Mouse (Mus musculus) bone marrow macrophage, adult 2 months (primary cell): Measurements from ENCODE around the gene Ramp2. TPM values are rescaled to one million over a fixed set of nuclear protein-coding genes. Genes with fewer than 3 reads are reported as not detected.

Experiments used
- H3K27ac ChIP-seq: 2 replicates; pipeline ENCODE4 v1.5.1; 2012; ENCODE audit warnings: low read depth, low read length; ENCODE audit not compliant: insufficient read depth
- H3K4me1 ChIP-seq: 2 replicates; pipeline ENCODE4 v1.6.1; 2012; ENCODE audit warnings: low read length; ENCODE audit not compliant: control insufficient read depth, insufficient read depth
- H3K4me3 ChIP-seq: 2 replicates; pipeline ENCODE4 v1.5.1; 2012; ENCODE audit warnings: mild to moderate bottlenecking, low read length, moderate library complexity; ENCODE audit not compliant: insufficient read depth
- CTCF ChIP-seq: IDR thresholded peaks from 2 replicates; pipeline ENCODE4 v1.5.1; 2012; ENCODE audit warnings: low read depth, mild to moderate bottlenecking, low read length, moderate library complexity
- POLR2A ChIP-seq: IDR thresholded peaks from 2 replicates; pipeline ENCODE4 v1.6.1; 2012; ENCODE audit warnings: mild to moderate bottlenecking, low read depth, low read length, borderline replicate concordance
- polyA plus RNA-seq: library from polyadenylated mRNA; stranded (reverse); fragments of >200 nt; gene quantifications from 2 replicates; pipeline ENCODE4 v1.2.4, GENCODE M21; 2012; ENCODE audit not compliant: missing spikeins, insufficient read depth, insufficient read length

Gene Ramp2
- polyA plus RNA-seq, 1 experiment = not detected

GRCm38 (mm10) chr11:101263989-101264280 lies 18.1 kb downstream of the Ramp2 start:
- no peaks in the 10 kb centered on the region for H3K4me1 ChIP-seq
- no peak overlapping the region for H3K27ac ChIP-seq
- TF ChIP-seq CTCF = no peak
- no peak for TF ChIP-seq POLR2A
- no peak overlapping the region for H3K4me3 ChIP-seq

- peak overlapping the region; percentile 14 for H3K4me3 ChIP-seq
- H3K4me1 ChIP-seq = no peaks in the 10 kb centered on the region
- no peak overlapping the region for H3K27ac ChIP-seq
- TF ChIP-seq CTCF (no peak), POLR2A (no peak)
Measured at GRCm38 (mm10) chr11:101264954-101265471, 19.2 kb downstream of the Ramp2 start.

GRCm38 (mm10) chr11:101265906-101266305 lies 20.1 kb downstream of the Ramp2 start:
- Histone ChIP-seq H3K27ac (no peak overlapping the region), H3K4me1 (no peaks in the 10 kb centered on the region), H3K4me3 (no peak overlapping the region)
- TF ChIP-seq POLR2A (no peak), CTCF (no peak)

- Histone ChIP-seq H3K4me1 (no peaks in the 10 kb centered on the region), H3K4me3 (no peak overlapping the region), H3K27ac (no peak overlapping the region)
- no peak for TF ChIP-seq CTCF
- TF ChIP-seq POLR2A = no peak
Measured at GRCm38 (mm10) chr11:101269577-101270116, 23.8 kb downstream of the Ramp2 start.

- H3K27ac ChIP-seq = no peak overlapping the region
- no peak for TF ChIP-seq CTCF
- TF ChIP-seq POLR2A = no peak
- H3K4me3 ChIP-seq = no peak overlapping the region
- peaks cover 9% of the 10 kb centered on the region for H3K4me1 ChIP-seq
Measured at GRCm38 (mm10) chr11:101272446-101272845, 26.6 kb downstream of the Ramp2 start.

GRCm38 (mm10) chr11:101275309-101275708 lies 29.5 kb downstream of the Ramp2 start:
- Histone ChIP-seq H3K27ac (no peak overlapping the region), H3K4me1 (peaks cover 18% of the 10 kb centered on the region), H3K4me3 (no peak overlapping the region)
- TF ChIP-seq POLR2A = no peak
- no peak for TF ChIP-seq CTCF

GRCm38 (mm10) chr11:101276319-101277070 lies 30.7 kb downstream of the Ramp2 start:
- TF ChIP-seq CTCF (no peak), POLR2A (no peak)
- Histone ChIP-seq H3K4me1 (peaks cover 18% of the 10 kb centered on the region), H3K4me3 (no peak overlapping the region), H3K27ac (no peak overlapping the region)

- TF ChIP-seq POLR2A (no peak), CTCF (peak; percentile 7; the same call in 1 of the 2 replicates)
- H3K27ac ChIP-seq = no peak overlapping the region
- H3K4me1 ChIP-seq = peaks cover 18% of the 10 kb centered on the region
- peak overlapping the region; percentile 95 for H3K4me3 ChIP-seq
Measured at GRCm38 (mm10) chr11:101277381-101278222, 31.8 kb downstream of the Ramp2 start.

- TF ChIP-seq POLR2A = peak; percentile 73; the same call in 1 of the 2 replicates
- TF ChIP-seq CTCF = no peak
- Histone ChIP-seq H3K4me1 (peaks cover 18% of the 10 kb centered on the region), H3K27ac (peak within 1 kb of the TSS; percentile 53), H3K4me3 (peak within 1 kb of the TSS; percentile 95)
Measured at GRCm38 (mm10) chr11:101278223-101279192, 32.7 kb downstream of the Ramp2 start, which contains the start of the genes Cntd1 and Coa3. TSS of gene Cntd1 (plus strand) at chr11:101279012. TSS of gene Coa3 (minus strand) at chr11:101279114.
